Mouse (Mus musculus) lung, embryonic 14.5 days (tissue): ENCODE results near the gene Rnf141. TPM values are rescaled to one million over a fixed set of nuclear protein-coding genes. Genes with fewer than 3 reads are reported as not detected.

ENCODE experiments used
- ATAC-seq: fragments of 200-750 bp; cut with Nextera tagmentation; 2 replicates; pipeline ENCODE4 v1.8.0; 2017; ENCODE audit warnings: mild to moderate bottlenecking, moderate TSS enrichment, moderate library complexity; ENCODE audit not compliant: insufficient read depth
- DNase-seq: peaks from one replicate; pipeline ENCODE4 v3.0.0-alpha.2; 2015
- H3K27ac ChIP-seq: fragments of 300-500 bp; sonication (generic); 2 replicates; pipeline ENCODE4 v1.5.1; 2014; ENCODE audit warnings: low read depth, mild to moderate bottlenecking, moderate library complexity
- H3K27me3 ChIP-seq: fragments of 300-500 bp; sonication (generic); 2 replicates; pipeline ENCODE4 v1.6.1; 2014; ENCODE audit warnings: low read length, control low read depth; ENCODE audit not compliant: insufficient read depth
- H3K36me3 ChIP-seq: fragments of 300-500 bp; sonication (generic); 2 replicates; pipeline ENCODE4 v1.6.1; 2014; ENCODE audit warnings: control low read depth; ENCODE audit not compliant: insufficient read depth
- H3K4me1 ChIP-seq: fragments of 300-500 bp; sonication (generic); 2 replicates; pipeline ENCODE4 v1.6.1; 2014; ENCODE audit warnings: antibody characterized with exemption, control low read depth; ENCODE audit not compliant: insufficient read depth
- H3K4me2 ChIP-seq: fragments of 300-500 bp; sonication (generic); 2 replicates; pipeline ENCODE4 v1.6.1; 2014; ENCODE audit warnings: mild to moderate bottlenecking
- H3K4me3 ChIP-seq: fragments of 300-500 bp; sonication (generic); 2 replicates; pipeline ENCODE4 v1.5.1; 2014; ENCODE audit warnings: low read depth, low read length
- H3K9ac ChIP-seq: fragments of 300-500 bp; sonication (generic); 2 replicates; pipeline ENCODE4 v1.6.1; 2014
- H3K9me3 ChIP-seq: fragments of 300-500 bp; sonication (generic); 2 replicates; pipeline ENCODE4 v1.6.1; 2016; ENCODE audit warnings: low read depth, low read length, control low read depth
- CTCF ChIP-seq: IDR thresholded peaks from 2 replicates; pipeline ENCODE4 v1.5.1; 2016; ENCODE audit warnings: antibody characterized with exemption, low read depth
- WGBS: fragments of 180-500 bp; shearing (Covaris S2); extraction: QIAGEN DNeasy Blood & Tissue Kit; methylation state at CpG from one replicate; pipeline ENCODE4 v1.1.7; 2014; 5-methylcytosine and 5-hydroxymethylcytosine counted together
- polyA plus RNA-seq: library from polyadenylated mRNA; unstranded; fragments of >200 nt; fragmentation: Nextera tagmentation; extraction: Ambion mirVana; gene quantifications from 2 replicates; pipeline ENCODE4 v1.2.1, GENCODE M21; 2014

Rnf141 gene
- polyA plus RNA-seq, 1 experiment from 2014 or later: 37.1 TPM

GRCm38 (mm10) chr7:110821068-110821467, 23.2 kb downstream of the Rnf141 start:
- Histone ChIP-seq H3K27ac (no peak overlapping the region), H3K27me3 (no peaks in the 10 kb centered on the region), H3K9ac (no peak overlapping the region), H3K4me2 (no peak overlapping the region), H3K4me3 (no peak overlapping the region), H3K4me1 (no peaks in the 10 kb centered on the region), H3K9me3 (no peaks in the 10 kb centered on the region), H3K36me3 (peaks cover 33% of the 10 kb centered on the region)
- 19% methylated on average over 5 of the region's 5 CpGs for WGBS
- peak; percentile 11; the same call in 1 of the 2 replicates for TF ChIP-seq CTCF
- ATAC-seq: peak; percentile 19; the same call in 1 of the 2 replicates
- no peak for DNase-seq

- ATAC-seq: no peak
- 50% methylated on average over 11 of the region's 11 CpGs for WGBS
- no peak for TF ChIP-seq CTCF
- DNase-seq: no peak
- Histone ChIP-seq H3K27me3 (no peaks in the 10 kb centered on the region), H3K36me3 (peaks cover 26% of the 10 kb centered on the region), H3K9ac (no peak overlapping the region), H3K27ac (no peak overlapping the region), H3K9me3 (no peaks in the 10 kb centered on the region), H3K4me1 (no peaks in the 10 kb centered on the region), H3K4me2 (no peak overlapping the region), H3K4me3 (no peak overlapping the region)
Measured at GRCm38 (mm10) chr7:110818787-110819350, 25.4 kb downstream of the Rnf141 start.

GRCm38 (mm10) chr7:110818206-110818605, 26.1 kb downstream of the Rnf141 start:
- DNase-seq (no peak), ATAC-seq (no peak)
- Histone ChIP-seq H3K36me3 (peaks cover 19% of the 10 kb centered on the region), H3K9me3 (no peaks in the 10 kb centered on the region), H3K27ac (0 out of 2 replicates have a peak overlapping the region, but pooled peaks have one; percentile 33), H3K4me3 (no peak overlapping the region), H3K4me1 (no peaks in the 10 kb centered on the region), H3K4me2 (no peak overlapping the region), H3K9ac (no peak overlapping the region), H3K27me3 (no peaks in the 10 kb centered on the region)
- 54% methylated on average over 6 of the region's 6 CpGs for WGBS
- no peak for TF ChIP-seq CTCF

- H3K36me3 ChIP-seq: peaks cover 17% of the 10 kb centered on the region
- H3K9me3 ChIP-seq: no peaks in the 10 kb centered on the region
- H3K4me2 ChIP-seq: no peak overlapping the region
- TF ChIP-seq CTCF: peak; percentile 92
- 67% methylated on average over 5 of the region's 5 CpGs for WGBS
- no peak overlapping the region for H3K27ac ChIP-seq
- peak; percentile 73 for ATAC-seq
- no peak overlapping the region for H3K9ac ChIP-seq
- no peaks in the 10 kb centered on the region for H3K27me3 ChIP-seq
- H3K4me1 ChIP-seq: no peaks in the 10 kb centered on the region
- no peak overlapping the region for H3K4me3 ChIP-seq
- peak; percentile 85 for DNase-seq
Measured at GRCm38 (mm10) chr7:110816037-110816436, 28.2 kb downstream of the Rnf141 start.

- H3K4me2 ChIP-seq: no peak overlapping the region
- H3K9ac ChIP-seq: no peak overlapping the region
- no peak for DNase-seq
- no peaks in the 10 kb centered on the region for H3K9me3 ChIP-seq
- 80% methylated on average over 1 of the region's 1 CpGs for WGBS
- ATAC-seq: no peak
- H3K27ac ChIP-seq: no peak overlapping the region
- no peaks in the 10 kb centered on the region for H3K27me3 ChIP-seq
- no peaks in the 10 kb centered on the region for H3K4me1 ChIP-seq
- TF ChIP-seq CTCF: no peak
- H3K4me3 ChIP-seq: no peak overlapping the region
- H3K36me3 ChIP-seq: peaks cover 15% of the 10 kb centered on the region
Measured at GRCm38 (mm10) chr7:110813983-110814382, 30.3 kb downstream of the Rnf141 start.

GRCm38 (mm10) chr7:110811529-110811928, 32.7 kb downstream of the Rnf141 start:
- H3K9ac ChIP-seq: no peak overlapping the region
- no peak overlapping the region for H3K27ac ChIP-seq
- DNase-seq: no peak
- no peak overlapping the region for H3K4me3 ChIP-seq
- no peaks in the 10 kb centered on the region for H3K27me3 ChIP-seq
- peaks cover 9% of the 10 kb centered on the region for H3K36me3 ChIP-seq
- no peaks in the 10 kb centered on the region for H3K4me1 ChIP-seq
- no peaks in the 10 kb centered on the region for H3K9me3 ChIP-seq
- TF ChIP-seq CTCF: no peak
- no peak overlapping the region for H3K4me2 ChIP-seq
- ATAC-seq: no peak
- 68% methylated on average over 5 of the region's 5 CpGs for WGBS

GRCm38 (mm10) chr7:110810995-110811394, 33.3 kb downstream of the Rnf141 start:
- H3K4me1 ChIP-seq: no peaks in the 10 kb centered on the region
- WGBS: 82% methylated on average over 8 of the region's 8 CpGs
- peaks cover 9% of the 10 kb centered on the region for H3K36me3 ChIP-seq
- DNase-seq: no peak
- H3K4me3 ChIP-seq: no peak overlapping the region
- no peaks in the 10 kb centered on the region for H3K27me3 ChIP-seq
- H3K27ac ChIP-seq: no peak overlapping the region
- TF ChIP-seq CTCF: no peak
- no peaks in the 10 kb centered on the region for H3K9me3 ChIP-seq
- H3K4me2 ChIP-seq: no peak overlapping the region
- no peak for ATAC-seq
- H3K9ac ChIP-seq: no peak overlapping the region
